Mouse (Mus musculus) heart, embryonic 14.5 days (tissue): ENCODE data around the gene Ctps2. TPM values are rescaled to one million over a fixed set of nuclear protein-coding genes. Genes with fewer than 3 reads are reported as not detected.

ENCODE experiments used
- ATAC-seq: fragments of 200-750 bp; cut with Nextera tagmentation; 2 replicates; pipeline ENCODE4 v1.8.0; 2017; ENCODE audit warnings: low read depth, moderate TSS enrichment; ENCODE audit not compliant: insufficient number of reproducible peaks, insufficient read depth, low FRiP score
- H3K27ac ChIP-seq, 2 experiments: fragments of 200-500 bp in 1 of 2; fragments of 300-500 bp in 1 of 2; sonication (generic) in 1 of 2; replicated peaks in 1 of 2; 2 replicates each; pipeline ENCODE4 v1.5.1; 2012 to 2014; ENCODE audit warnings: low read depth in 2 of 2, low read length in 2 of 2, control low read depth in 1 of 2, mild to moderate bottlenecking in 1 of 2, mixed read lengths in 1 of 2; ENCODE audit not compliant: control insufficient read depth in 1 of 2, insufficient read depth in 1 of 2
- H3K27me3 ChIP-seq: fragments of 300-500 bp; sonication (generic); 2 replicates; pipeline ENCODE4 v1.6.1; 2014; ENCODE audit warnings: mild to moderate bottlenecking, low read length, control low read depth; ENCODE audit not compliant: control insufficient read depth, insufficient read depth
- H3K36me3 ChIP-seq: fragments of 300-500 bp; sonication (generic); 2 replicates; pipeline ENCODE4 v1.6.1; 2014; ENCODE audit warnings: mild to moderate bottlenecking, control low read depth, low read length, mixed read lengths; ENCODE audit not compliant: control insufficient read depth, insufficient read depth
- H3K4me1 ChIP-seq, 2 experiments: fragments of 200-500 bp in 1 of 2; fragments of 300-500 bp in 1 of 2; sonication (generic) in 1 of 2; 2 replicates each; pipeline ENCODE4 v1.6.1; 2012 to 2014; ENCODE audit warnings: low read length in 2 of 2, control low read depth in 1 of 2, mixed read lengths in 1 of 2; ENCODE audit not compliant: control insufficient read depth in 2 of 2, insufficient read depth in 2 of 2
- H3K4me2 ChIP-seq: fragments of 300-500 bp; sonication (generic); 2 replicates; pipeline ENCODE4 v1.6.1; 2014; ENCODE audit warnings: mild to moderate bottlenecking, low read length
- H3K4me3 ChIP-seq, 2 experiments: fragments of 200-500 bp in 1 of 2; fragments of 300-500 bp in 1 of 2; sonication (generic) in 1 of 2; 2 replicates each; pipeline ENCODE4 v1.5.1; 2012 to 2014; ENCODE audit warnings: low read length in 2 of 2, mild to moderate bottlenecking in 2 of 2, control low read depth in 1 of 2, low read depth in 1 of 2, moderate library complexity in 1 of 2; ENCODE audit not compliant: control insufficient read depth in 1 of 2, insufficient read depth in 1 of 2
- H3K9ac ChIP-seq: fragments of 300-500 bp; sonication (generic); 2 replicates; pipeline ENCODE4 v1.6.1; 2014; ENCODE audit warnings: mild to moderate bottlenecking, low read length
- H3K9me3 ChIP-seq: fragments of 300-500 bp; sonication (generic); 2 replicates; pipeline ENCODE4 v1.6.1; 2016; ENCODE audit warnings: low read length, control low read depth; ENCODE audit not compliant: control insufficient read depth
- WGBS: fragments of 180-500 bp; shearing (Covaris S2); extraction: QIAGEN DNeasy Blood & Tissue Kit; methylation state at CpG from one replicate; pipeline ENCODE4 v1.1.7; 2014; 5-methylcytosine and 5-hydroxymethylcytosine counted together
- polyA plus RNA-seq: library from polyadenylated mRNA; unstranded; fragments of >200 nt; fragmentation: Nextera tagmentation; extraction: Ambion mirVana; gene quantifications from 2 replicates; pipeline ENCODE4 v1.2.1, GENCODE M21; 2014

The Ctps2 gene
- polyA plus RNA-seq, 1 experiment from 2014 or later: 68.3 TPM

DNA sequence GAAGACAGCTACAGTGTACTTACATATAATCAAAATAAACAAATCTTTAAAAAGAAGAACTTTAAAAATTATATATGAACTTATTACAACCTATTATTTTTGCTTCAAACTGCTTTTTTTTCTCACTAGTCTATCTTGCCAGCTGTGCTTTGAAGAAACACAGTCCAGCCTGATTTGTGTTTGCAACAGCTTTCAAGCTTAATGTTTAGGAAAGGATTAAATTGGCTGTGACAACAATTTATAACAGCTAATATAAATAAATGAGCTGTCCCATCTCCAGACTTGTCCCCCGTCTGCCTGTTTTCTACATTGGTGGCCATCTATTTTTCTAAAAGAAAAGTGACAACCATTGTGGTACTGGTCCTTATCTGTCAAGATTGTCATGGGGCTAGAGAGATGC, 41.0 kb downstream of the Ctps2 start:
- no peaks in the 10 kb centered on the region for H3K9me3 ChIP-seq
- peaks cover 20% of the 10 kb centered on the region; the same call in 1 of the 2 replicates for H3K36me3 ChIP-seq
- no peaks in the 10 kb centered on the region for H3K4me1 ChIP-seq
- H3K27me3 ChIP-seq: no peaks in the 10 kb centered on the region
- 90% methylated on average over 1 of the region's 1 CpGs for WGBS
- ATAC-seq: no peak
- H3K4me3 ChIP-seq: no peak overlapping the region
- no peak overlapping the region for H3K4me2 ChIP-seq
- no peak overlapping the region for H3K27ac ChIP-seq
- no peak overlapping the region for H3K9ac ChIP-seq

DNA sequence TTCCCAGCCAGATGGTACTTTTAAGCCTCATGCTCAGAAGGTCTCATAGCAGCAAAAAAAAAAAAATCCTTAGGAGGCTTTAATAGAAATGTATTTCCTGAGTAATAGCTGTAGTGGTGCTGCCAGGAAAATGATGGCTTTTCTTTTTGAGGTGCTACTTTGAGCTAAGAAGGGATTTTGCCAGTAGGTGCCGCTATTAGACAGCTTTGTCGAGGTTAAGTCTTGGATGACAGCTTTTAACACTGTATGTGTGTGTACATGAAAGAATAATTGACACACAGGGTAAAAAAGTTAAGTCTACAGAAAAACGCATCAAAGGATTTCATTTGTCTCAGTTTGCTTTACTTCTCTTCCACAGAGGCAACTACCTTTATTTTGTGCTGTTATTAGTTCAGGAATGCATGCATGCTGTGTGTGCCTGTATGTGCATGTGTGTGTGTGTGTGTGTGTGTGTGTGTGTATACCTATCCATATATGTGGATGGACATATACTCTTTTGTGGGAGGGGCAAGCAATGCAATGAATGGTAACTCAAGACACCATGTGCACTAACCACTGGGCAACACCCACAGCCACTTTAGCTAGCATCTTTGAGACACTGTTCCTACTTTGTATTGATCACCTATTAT, 48.9 kb downstream of the Ctps2 start:
- H3K9me3 ChIP-seq: no peaks in the 10 kb centered on the region
- no peaks in the 10 kb centered on the region for H3K36me3 ChIP-seq
- H3K9ac ChIP-seq: no peak overlapping the region
- no peaks in the 10 kb centered on the region for H3K4me1 ChIP-seq
- ATAC-seq: no peak
- no peak overlapping the region for H3K27ac ChIP-seq
- WGBS: 28% methylated on average over 3 of the region's 3 CpGs
- H3K4me3 ChIP-seq: no peak overlapping the region
- H3K4me2 ChIP-seq: no peak overlapping the region
- H3K27me3 ChIP-seq: no peaks in the 10 kb centered on the region

DNA sequence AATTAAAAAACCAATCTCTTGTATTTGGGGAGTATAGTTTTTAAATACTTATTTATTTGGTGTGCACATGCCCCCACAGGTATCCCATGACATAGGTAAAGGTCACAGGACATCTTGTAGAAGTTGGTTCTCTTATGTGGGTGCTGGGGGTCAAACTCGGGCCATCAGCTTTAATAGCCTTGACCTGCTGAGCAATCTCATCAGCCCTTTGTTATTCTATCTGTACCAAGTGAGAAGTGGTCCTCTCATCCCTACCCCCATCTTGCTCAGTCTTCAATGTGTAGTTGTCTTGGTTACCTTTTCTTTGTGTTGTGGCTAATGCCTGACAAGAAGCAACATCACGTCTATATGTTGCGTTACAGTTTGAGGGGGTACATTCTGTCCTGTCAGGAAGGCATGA, 56.9 kb downstream of the Ctps2 start:
- ATAC-seq: no peak
- H3K27ac ChIP-seq: no peak overlapping the region
- H3K4me3 ChIP-seq: no peak overlapping the region
- no peaks in the 10 kb centered on the region for H3K4me1 ChIP-seq
- H3K36me3 ChIP-seq: no peaks in the 10 kb centered on the region
- H3K9ac ChIP-seq: no peak overlapping the region
- no peak overlapping the region for H3K4me2 ChIP-seq
- no peaks in the 10 kb centered on the region for H3K9me3 ChIP-seq
- WGBS: 66% methylated on average over 3 of the region's 3 CpGs
- H3K27me3 ChIP-seq: no peaks in the 10 kb centered on the region

DNA sequence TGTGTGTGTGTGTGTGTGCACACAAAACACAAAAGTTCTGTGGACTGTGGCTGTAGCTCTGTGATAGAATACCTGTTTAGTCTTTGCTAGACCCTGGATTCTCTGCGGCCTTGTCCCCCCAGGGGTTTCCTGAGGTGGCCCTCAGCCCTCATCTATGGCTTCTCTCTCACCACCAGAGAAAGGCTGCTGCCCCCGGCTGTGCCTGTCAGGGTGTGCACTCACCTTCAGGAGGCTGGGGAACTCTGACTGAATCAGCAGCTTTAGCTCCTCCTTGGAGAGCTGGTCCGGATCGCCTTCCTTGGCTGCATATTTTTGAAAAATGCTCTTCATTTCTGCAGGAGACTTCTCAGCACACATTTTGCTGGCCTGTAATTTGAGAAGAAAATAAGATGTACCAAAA, 62.8 kb downstream of the Ctps2 start:
- Histone ChIP-seq H3K27me3 (no peaks in the 10 kb centered on the region), H3K9ac (no peak overlapping the region), H3K27ac (no peak overlapping the region), H3K9me3 (no peaks in the 10 kb centered on the region), H3K4me1 (no peaks in the 10 kb centered on the region), H3K4me3 (no peak overlapping the region), H3K4me2 (no peak overlapping the region), H3K36me3 (no peaks in the 10 kb centered on the region)
- WGBS: 44% methylated on average over 4 of the region's 4 CpGs
- ATAC-seq: no peak

DNA sequence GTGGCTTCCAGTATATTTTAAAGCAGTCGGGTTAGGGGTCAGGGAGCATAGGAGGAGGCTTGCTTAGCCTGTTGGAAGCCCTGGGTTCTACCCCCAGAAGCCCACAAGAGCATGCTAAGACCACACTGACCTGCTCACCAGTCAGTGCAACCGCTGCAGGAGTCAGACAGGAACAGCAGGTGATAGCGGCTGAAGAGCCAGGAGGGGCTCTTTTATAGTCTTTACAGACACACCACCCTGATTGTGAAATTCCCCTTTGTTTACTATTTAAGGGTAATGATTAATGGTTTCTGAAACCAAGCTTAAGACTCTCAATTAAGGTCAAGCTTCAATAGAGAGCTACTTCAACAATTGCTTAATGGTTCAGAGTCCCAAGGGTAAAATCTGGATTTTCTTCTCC, 63.3 kb downstream of the Ctps2 start, which contains the start of gene S100g:
TSS of gene S100g (minus strand) at position 217 of the 400 bp plus-strand sequence.
- H3K9me3 ChIP-seq: no peaks in the 10 kb centered on the region
- no peaks in the 10 kb centered on the region for H3K27me3 ChIP-seq
- WGBS: 67% methylated on average over 3 of the region's 3 CpGs
- H3K36me3 ChIP-seq: no peaks in the 10 kb centered on the region
- no peak within 1 kb of the TSS for H3K4me3 ChIP-seq
- no peaks in the 10 kb centered on the region for H3K4me1 ChIP-seq
- ATAC-seq: no peak
- H3K4me2 ChIP-seq: no peak within 1 kb of the TSS
- H3K9ac ChIP-seq: no peak within 1 kb of the TSS
- no peak within 1 kb of the TSS for H3K27ac ChIP-seq

DNA sequence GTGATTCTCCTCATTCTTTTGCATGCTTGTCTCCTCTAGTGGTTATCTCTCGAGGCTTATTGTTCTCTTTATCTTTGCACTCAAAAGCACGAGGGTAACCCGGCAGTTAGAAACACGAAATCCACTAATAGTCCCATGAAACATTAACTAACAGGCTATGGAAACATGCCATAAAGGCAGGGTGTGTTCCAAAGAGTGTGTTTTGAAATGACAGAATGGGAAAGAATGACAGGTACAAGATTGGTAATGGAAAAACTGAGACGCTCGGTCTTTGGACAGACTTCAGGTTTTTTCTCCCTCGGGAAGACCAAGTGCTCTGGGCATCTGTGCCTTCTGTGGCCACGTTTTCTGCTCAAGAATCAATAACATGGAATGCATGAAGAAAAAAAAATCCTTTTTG, 66.4 kb downstream of the Ctps2 start:
- ATAC-seq: no peak
- WGBS: 38% methylated on average over 8 of the region's 8 CpGs
- no peaks in the 10 kb centered on the region for H3K27me3 ChIP-seq
- H3K4me2 ChIP-seq: no peak overlapping the region
- no peak overlapping the region for H3K9ac ChIP-seq
- no peaks in the 10 kb centered on the region for H3K36me3 ChIP-seq
- no peak overlapping the region for H3K27ac ChIP-seq
- H3K4me3 ChIP-seq: no peak overlapping the region
- H3K9me3 ChIP-seq: no peaks in the 10 kb centered on the region
- H3K4me1 ChIP-seq: no peaks in the 10 kb centered on the region

DNA sequence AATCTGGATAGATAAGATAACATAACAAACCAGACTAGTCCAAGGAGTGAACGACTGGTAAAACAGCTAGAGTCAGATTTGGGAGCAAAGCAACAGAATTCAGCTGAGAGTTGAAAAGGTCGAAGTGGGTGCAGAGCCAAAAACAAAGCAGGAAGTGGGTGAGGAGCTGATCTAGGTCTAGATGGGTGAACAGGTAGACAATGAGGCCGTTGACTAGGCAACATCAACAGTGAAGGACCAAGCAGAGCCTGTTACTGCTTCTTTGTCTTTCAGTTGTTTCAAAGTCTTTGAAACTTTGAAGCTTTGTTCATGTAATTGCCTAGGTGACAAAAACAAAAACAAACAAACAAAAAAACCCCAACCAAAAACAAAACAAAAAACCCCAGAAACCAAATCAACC, 75.2 kb downstream of the Ctps2 start:
- Histone ChIP-seq H3K4me3 (no peak overlapping the region), H3K27ac (no peak overlapping the region), H3K36me3 (no peaks in the 10 kb centered on the region), H3K27me3 (no peaks in the 10 kb centered on the region), H3K9me3 (no peaks in the 10 kb centered on the region), H3K9ac (no peak overlapping the region), H3K4me1 (no peaks in the 10 kb centered on the region), H3K4me2 (no peak overlapping the region)
- no peak for ATAC-seq
- WGBS: 62% methylated on average over 3 of the region's 3 CpGs

DNA sequence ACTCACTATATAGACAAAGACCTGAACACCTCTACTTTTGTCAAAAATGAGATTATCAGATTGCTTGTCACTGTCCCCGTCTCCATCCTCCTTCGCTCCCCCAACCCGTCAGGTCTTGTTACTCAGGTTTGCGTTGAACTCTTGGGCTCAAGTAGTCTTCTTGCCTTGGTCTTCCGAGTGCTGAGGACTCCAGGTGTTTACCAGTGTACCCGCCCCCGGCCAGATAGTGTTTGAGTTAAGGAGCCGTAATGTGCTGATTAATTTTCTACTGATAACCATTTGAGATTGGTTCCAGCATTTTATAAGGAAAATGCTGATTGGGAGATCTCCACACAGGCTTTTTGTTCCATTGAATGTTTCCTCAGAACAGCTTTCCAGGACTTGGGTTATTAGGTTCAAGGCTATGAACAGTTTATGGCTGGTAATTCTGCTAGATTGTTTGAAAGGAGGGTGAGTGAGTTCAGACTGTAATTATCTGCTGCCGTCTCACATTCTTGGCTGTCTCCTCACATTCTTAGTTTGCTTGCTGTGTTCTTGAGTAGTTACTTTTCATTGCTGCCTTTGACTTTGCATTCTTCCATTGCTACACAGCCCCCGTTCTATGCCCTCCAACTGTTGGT, 85.9 kb downstream of the Ctps2 start:
- Histone ChIP-seq H3K4me1 (no peaks in the 10 kb centered on the region), H3K36me3 (no peaks in the 10 kb centered on the region), H3K9me3 (no peaks in the 10 kb centered on the region), H3K27ac (no peak overlapping the region), H3K4me2 (no peak overlapping the region), H3K9ac (no peak overlapping the region), H3K4me3 (no peak overlapping the region), H3K27me3 (no peaks in the 10 kb centered on the region)
- whole genome bisulfite sequencing: 90% methylated on average over 10 of the region's 10 CpGs
- ATAC-seq: no peak
